Mouse (Mus musculus): Measurements from ENCODE around the gene Ccdc103.

Gene Ccdc103

GRCm38 (mm10) chr11:102880585-102881313 lies at the start of gene Ccdc103, which contains the start of gene Eftud2:
TSS of gene Ccdc103 (plus strand) at chr11:102881204.
TSS of gene Eftud2 (minus strand) at chr11:102880985.
- DNase-seq = peak; percentile 80 to 88

GRCm38 (mm10) chr11:102832700-102833297 lies 48.2 kb upstream of the Ccdc103 start:
- DNase-seq = no peak

GRCm38 (mm10) chr11:102834219-102834618 lies 46.8 kb upstream of the Ccdc103 start:
- no peak for DNase-seq

- DNase-seq = no peak
These were observed 45.5 kb upstream of the Ccdc103 start, which contains the start of gene Higd1b for GRCm38 (mm10) chr11:102835549-102835948. TSS of gene Higd1b (plus strand) at chr11:102835849.

- DNase-seq = no peak
These were observed 44.9 kb upstream of the Ccdc103 start for GRCm38 (mm10) chr11:102836146-102836545.

DNA sequence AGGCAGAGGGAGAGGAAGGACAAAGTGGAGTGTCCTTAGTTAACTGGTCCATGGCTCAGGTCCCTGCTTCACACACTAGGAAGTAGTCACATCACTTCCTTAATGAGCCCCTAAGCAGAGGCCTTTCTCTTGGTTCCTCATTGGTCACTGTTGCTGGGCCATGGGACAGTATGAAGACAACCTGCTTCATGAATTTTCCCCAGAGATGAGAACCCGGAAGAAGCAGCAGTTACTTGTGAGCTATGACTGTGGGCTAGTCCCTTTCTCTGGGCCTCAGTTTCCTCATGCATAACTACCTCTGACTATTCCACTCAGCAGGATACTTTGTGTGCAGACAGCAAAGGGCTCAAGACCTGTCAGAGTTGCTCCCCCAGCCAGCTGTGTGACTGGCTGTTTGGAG lies 43.6 kb upstream of the Ccdc103 start:
- DNase-seq = no peak

DNA sequence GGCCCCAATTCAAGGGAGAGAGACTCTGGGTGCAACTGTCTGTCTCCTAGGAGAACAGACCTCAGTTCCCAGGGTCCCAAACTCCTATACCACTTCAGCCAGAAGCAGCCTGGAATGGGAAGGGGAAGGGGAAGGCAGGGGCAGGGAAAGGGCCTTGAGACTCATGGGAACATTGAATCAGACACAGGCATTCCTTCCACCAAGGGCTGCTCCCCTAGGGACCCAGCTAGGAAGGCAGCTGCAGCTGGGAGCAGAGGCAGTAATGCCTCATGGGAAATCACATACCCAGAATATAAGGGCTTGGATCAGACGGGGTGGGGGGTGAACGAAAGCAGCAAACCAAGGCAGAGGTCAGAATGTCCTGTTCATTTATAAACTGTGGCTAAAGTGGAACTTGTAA lies 42.9 kb upstream of the Ccdc103 start:
- DNase-seq = no peak

- no peak for DNase-seq
These were observed 42.3 kb upstream of the Ccdc103 start for GRCm38 (mm10) chr11:102838616-102839150.

DNA sequence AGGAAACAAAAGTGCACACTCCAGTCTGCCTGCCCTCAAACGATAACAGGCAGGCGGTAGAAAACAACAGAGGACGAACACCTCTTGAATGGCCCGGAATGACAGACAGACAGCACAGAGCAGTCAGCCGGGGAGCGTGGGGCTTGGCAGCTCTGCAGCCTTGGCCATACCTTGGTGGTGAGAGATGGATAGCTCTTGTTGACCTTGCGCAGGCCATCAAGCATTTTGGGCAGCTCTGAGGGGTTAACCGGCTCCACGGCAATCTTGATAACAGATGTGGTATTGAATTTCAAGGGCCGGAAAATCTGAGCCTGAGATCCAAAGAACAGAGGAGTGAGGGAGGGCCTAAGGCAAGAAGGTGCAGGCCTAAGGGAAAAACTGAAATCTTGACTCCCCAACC lies 35.1 kb upstream of the Ccdc103 start:
- no peak for DNase-seq

- peak in 1 of 2 experiments; percentile 10 for DNase-seq
These were observed 29.1 kb upstream of the Ccdc103 start for GRCm38 (mm10) chr11:102851883-102852282.

DNA sequence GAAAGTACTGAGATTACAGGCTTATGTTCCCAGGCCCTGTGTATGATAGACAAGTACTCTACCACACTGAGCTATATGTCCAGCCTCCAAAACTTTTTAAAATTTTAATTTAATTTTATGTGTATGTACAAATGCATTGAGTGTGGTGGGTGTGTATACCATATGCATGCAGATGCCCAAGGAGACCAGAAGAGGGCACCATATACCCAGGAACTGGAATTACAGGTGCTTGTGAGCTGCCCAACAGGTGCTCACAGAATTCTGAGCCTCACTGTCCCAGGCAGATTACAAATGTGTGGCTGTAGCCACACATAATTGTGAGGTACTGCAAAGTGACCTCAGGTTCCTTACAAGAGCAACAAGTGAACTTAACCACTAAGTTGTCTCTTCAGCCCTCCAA lies 27.2 kb upstream of the Ccdc103 start:
- no peak for DNase-seq

DNA sequence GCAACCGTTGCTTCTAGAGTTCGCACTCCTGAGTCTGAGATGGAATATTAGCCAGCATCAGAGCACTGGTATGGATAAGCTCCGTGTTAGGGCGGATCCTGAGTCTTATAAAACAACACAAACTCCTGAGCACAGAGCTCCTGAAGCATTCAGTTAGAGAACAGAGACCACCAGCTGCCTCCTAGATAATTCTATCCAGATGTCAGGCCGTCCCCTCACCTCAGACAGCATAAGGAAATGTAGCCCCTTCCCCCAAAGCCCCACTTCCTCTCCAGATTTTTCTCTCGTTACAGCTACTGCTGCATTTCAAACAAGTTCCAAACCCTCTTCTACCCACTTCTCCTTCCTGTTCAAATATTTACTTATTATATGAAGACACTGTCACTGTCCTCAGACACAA lies 25.1 kb upstream of the Ccdc103 start:
- DNase-seq = no peak

DNA sequence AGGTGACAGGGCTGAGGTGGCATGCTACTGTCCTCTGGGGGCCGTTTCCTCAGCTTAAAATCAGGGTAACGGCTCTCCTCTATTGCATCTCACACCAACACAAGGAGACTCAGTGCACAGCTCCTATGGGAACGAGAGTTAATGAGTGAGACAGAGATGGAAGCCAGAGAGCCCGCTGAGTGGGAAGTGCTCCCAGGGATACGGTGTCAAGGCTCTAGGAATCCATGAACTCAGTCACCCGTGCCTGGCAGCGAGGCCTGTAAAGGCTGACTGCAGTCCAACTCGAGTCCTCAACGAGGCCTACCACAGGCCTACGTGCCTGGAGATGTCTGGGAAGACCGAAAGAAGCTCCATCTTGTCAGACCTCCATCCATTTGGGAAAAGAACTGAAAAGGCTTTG lies 22.1 kb upstream of the Ccdc103 start:
- DNase-seq = no peak

GRCm38 (mm10) chr11:102859933-102860332 lies 21.1 kb upstream of the Ccdc103 start:
- DNase-seq = no peak

DNA sequence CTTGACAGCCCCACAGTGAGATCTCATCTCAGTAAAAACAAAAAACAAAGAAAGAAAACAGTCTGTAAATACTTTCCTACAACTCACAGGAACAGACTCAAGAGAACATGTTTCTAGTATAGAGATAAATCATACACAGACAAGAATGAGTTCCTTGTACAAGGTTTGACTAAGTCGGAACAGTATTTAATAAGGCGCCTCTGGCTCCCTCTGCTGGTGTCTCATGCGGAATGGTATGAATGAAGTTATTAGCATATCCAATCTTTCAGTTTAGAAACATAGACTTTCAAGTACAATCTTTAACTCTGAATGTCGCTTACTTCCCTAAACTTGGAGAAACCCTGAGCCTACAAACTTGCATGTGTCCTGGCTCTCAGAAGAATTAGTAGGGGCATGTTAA lies 16.7 kb upstream of the Ccdc103 start:
- DNase-seq = no peak

DNA sequence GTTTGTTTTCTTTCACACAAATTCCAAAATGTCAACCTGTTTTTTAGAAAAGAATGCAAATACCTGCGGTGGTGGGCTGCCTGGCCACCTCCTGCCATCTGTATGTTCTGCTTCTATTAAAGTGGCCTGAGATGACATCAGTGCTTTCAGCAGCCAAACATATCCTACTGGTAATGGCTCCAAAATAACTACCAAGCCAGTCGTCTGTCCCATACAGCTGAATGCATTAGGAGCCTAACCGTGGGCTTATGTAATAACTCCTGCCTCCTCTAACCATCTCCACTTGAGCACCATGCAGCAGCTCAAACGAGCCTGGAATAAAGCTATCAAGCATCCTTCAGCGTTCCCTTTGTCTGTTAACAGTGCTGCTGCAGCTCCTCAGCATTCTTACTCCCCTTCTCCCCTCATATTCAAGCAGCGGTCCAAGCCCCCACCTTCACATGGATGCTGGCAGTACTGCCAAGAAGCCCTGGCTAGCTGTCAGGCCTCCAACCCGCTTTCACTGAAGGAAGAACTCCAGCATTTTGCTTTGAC lies 6.1 kb upstream of the Ccdc103 start:
- DNase-seq = no peak

DNA sequence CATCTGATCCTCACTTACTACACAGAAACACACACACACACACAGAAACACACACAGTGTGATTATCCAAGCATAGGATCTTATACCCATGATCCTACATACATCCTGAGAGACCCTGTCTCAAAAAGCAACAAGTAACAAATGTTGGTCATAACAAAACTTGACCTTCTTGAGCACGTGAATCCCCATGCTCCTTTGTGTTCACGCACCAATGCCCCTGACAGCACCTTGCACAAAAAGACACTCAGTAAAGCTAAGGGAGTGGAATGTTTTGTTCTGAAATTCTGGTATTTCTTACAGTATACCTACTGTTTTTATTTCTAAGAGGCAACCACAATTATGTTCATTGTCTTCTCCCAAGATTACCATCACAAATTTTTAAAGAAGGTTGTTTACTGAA lies 1.4 kb upstream of the Ccdc103 start:
- DNase-seq = no peak

DNA sequence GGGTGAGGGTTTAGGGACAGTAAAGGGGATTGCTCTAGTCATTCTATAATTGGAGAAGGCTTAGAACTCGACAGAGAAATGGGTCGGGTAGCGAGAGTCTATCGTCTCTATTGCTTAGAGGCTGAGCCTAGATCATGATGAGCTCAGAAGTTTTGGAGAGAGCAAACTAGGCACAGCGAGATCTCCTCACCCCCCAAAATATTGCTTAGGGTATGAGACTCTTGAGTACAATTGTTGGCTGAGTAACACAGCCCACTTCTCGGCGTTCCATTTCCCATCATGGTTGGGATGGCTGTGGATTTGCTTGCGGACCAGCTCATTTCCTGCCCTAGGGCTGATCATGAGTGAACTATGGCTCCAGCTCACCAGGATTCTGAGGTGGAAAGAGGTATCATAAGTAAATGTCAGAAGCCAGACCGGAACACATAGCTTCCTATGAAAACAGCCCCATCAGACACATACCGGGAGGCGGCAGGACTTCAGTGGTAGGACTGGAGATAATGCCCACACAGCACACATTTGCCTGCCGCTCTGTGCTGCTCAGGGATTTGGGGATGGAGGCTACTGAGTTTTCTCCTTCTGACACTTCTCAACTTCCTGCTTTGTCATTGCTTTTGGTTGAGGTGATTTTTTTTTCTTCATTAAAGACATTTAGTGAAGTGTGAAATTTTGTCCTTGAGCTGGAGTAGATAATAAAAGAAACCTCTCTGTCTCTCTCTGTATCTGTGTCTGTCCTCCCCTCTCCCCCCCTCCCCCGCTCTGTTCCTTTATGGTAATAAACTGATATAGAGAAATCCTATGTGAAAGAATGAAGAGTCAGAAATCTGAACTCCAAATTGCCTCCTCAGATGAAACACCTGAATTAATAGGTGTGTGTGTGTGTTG lies 552 bp downstream of the Ccdc103 start:
- DNase-seq = no peak

DNA sequence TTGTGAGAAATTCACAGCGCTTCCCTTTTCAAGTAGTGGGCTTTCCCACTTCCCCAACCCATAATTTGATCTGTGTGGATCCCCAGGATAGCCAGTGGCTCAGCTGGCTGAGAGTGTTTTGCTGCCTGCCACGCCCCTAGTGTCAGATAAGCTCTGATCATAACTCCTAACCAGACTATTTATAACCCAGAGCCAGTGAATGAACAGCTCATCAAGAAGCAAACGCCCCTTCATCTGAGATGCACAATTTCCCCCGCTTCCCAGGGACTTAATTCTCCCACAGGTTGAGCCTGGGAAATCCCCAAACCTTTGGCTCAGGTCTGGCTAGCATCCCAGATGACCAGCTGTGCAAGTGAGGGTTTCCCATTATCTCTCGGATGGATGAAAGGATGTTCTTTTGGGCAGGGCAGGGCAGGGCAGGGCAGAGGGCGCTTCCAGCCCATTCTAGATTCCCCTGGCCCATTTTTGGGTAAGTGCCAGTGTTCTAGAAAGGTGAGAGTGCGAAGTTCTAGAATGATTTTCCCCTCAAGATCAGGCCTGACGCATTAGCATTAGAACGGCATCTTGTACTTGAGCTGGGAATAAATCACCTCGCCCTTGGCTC lies 3.7 kb downstream of the Ccdc103 start, which contains the start of gene Fam187a:
Gene Fam187a (plus strand): TSS at position 554 of the 604 bp plus-strand sequence.
- no peak for DNase-seq

DNA sequence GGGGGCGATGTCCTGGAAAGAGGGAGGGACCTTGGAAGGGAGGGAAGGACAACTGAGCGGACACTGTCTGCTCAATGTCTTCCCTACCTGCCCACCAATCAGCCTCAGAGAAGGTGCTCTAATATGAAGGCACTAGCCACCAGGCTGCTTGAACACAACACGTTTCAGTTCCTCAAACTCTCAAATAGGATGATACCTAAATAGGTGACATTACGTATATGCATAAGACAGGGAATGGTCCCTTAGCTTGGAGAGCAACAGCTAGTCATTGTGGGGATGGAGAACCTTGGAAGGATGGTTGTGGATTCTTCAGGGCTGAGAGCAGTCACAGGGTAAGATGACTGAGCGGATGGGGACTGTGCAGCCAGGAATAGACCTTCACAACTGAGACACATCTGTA lies 6.4 kb downstream of the Ccdc103 start:
- no peak for DNase-seq

- no peak for DNase-seq
These were observed 7.1 kb downstream of the Ccdc103 start for GRCm38 (mm10) chr11:102888135-102888534.

DNA sequence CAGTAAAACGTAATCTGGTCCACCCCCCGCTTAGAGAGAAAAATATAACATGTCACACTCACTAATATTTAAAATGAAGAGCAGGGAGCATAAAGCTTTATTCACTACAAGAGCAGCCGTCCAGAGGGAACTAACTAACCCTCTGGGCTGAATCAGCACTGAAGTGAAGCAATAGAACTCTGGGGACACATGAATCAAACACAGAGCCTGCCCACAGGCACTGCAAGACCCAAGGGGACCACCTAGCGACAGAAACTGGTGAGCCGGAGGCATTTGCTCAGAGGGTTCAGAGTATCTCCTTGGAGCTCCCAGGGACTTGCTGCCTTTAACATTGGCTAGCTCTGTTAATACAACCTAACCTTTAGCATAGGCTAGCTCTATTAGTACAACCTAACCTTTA lies 9.1 kb downstream of the Ccdc103 start:
- no peak for DNase-seq

All from thymus, adult 18-20 months (tissue).